Mouse (Mus musculus): Measurements from ENCODE around the gene Tmem184b.

Tmem184b gene

GRCm38 (mm10) chr15:79429527-79429926 lies 26.2 kb upstream of the Tmem184b start:
- DNase-seq = no peak

GRCm38 (mm10) chr15:79428616-79429015 lies 25.2 kb upstream of the Tmem184b start:
- DNase-seq = no peak

- DNase-seq = no peak
Measured at GRCm38 (mm10) chr15:79427516-79427915, 24.1 kb upstream of the Tmem184b start.

GRCm38 (mm10) chr15:79425516-79425915 lies 22.1 kb upstream of the Tmem184b start:
- DNase-seq = peak; percentile 83

GRCm38 (mm10) chr15:79424602-79425001 lies 21.2 kb upstream of the Tmem184b start:
- DNase-seq = no peak

GRCm38 (mm10) chr15:79422715-79423243 lies 19.4 kb upstream of the Tmem184b start:
- no peak for DNase-seq

- no peak for DNase-seq
Measured at GRCm38 (mm10) chr15:79418677-79419076, 15.3 kb upstream of the Tmem184b start.

GRCm38 (mm10) chr15:79418265-79418664 lies 14.9 kb upstream of the Tmem184b start:
- no peak for DNase-seq

GRCm38 (mm10) chr15:79417379-79417778 lies 14.0 kb upstream of the Tmem184b start:
- DNase-seq = no peak

GRCm38 (mm10) chr15:79416460-79417085 lies 13.2 kb upstream of the Tmem184b start:
- DNase-seq = no peak

GRCm38 (mm10) chr15:79414513-79414912 lies 11.1 kb upstream of the Tmem184b start:
- DNase-seq = no peak

GRCm38 (mm10) chr15:79413802-79414201 lies 10.4 kb upstream of the Tmem184b start:
- DNase-seq = no peak

GRCm38 (mm10) chr15:79413201-79413600 lies 9.8 kb upstream of the Tmem184b start:
- no peak for DNase-seq

GRCm38 (mm10) chr15:79411363-79412065 lies 8.1 kb upstream of the Tmem184b start:
- DNase-seq = no peak

- DNase-seq = no peak
Measured at GRCm38 (mm10) chr15:79409077-79409573, 5.8 kb upstream of the Tmem184b start.

GRCm38 (mm10) chr15:79406564-79406963 lies 3.2 kb upstream of the Tmem184b start:
- no peak for DNase-seq

- DNase-seq = no peak
Measured at GRCm38 (mm10) chr15:79404277-79404676, 908 bp upstream of the Tmem184b start.

- no peak for DNase-seq
Measured at GRCm38 (mm10) chr15:79403763-79404210, 418 bp upstream of the Tmem184b start.

GRCm38 (mm10) chr15:79402176-79402575 lies 1.2 kb downstream of the Tmem184b start:
- no peak for DNase-seq

GRCm38 (mm10) chr15:79400975-79401365 lies 2.4 kb downstream of the Tmem184b start:
- DNase-seq = no peak

- DNase-seq = no peak
Measured at GRCm38 (mm10) chr15:79400134-79400974, 3.0 kb downstream of the Tmem184b start.

- no peak for DNase-seq
Measured at GRCm38 (mm10) chr15:79399231-79400052, 3.9 kb downstream of the Tmem184b start.
